Mouse (Mus musculus): ENCODE results near the gene Etfa. TPM values are rescaled to one million over a fixed set of nuclear protein-coding genes. Genes with fewer than 3 reads are reported as not detected.

The Etfa gene
- polyA plus RNA-seq, 1 experiment: 86.5 TPM

GRCm38 (mm10) chr9:55425271-55425810 lies 86.7 kb downstream of the Etfa start:
- no peak for DNase-seq (ENCODE audit: low read depth)

- DNase-seq (ENCODE audit: low read depth): no peak
Observed at GRCm38 (mm10) chr9:55423451-55424424, 88.3 kb downstream of the Etfa start.

DNA sequence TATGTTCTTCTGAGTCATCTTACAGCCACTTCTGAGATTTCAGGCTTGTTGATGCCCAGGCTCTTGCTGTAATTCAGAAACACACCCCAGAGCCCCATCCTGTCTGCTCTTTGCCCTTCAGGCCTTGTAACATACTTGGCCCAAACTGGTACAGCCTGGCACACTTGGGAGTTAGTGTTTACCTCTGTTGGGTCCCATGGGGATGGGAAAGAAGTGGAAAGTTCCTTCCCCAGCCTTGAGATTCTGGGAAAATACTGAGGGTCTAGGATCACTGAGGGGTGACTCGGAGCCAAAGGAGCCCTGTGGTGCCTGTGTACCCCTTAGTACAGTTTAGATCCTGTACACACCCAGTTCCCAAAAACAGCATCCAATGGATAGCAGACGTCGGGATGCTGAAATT lies 90.3 kb downstream of the Etfa start:
- no peak for DNase-seq (ENCODE audit: low read depth)

GRCm38 (mm10) chr9:55411154-55411553 lies 100.9 kb downstream of the Etfa start:
- no peak for DNase-seq (ENCODE audit: low read depth)

DNA sequence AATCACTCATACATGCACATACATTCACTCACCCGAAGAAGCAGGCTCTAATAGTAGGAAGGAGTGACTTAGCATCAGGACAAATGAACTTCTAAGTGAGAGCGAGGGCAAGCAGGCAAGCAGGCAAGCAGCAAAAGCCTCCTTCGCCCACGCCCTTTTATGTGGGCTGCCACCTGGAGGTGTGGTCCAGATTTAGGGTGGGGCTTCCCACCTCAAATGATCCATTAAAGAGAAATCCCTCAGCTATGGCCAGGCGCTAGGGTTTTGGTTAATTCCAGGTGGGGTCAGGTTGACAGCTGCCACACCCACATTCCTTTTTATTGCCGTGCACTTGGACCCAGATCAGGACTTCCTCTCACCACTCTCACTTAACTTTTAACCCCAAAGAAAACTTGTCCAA lies 101.6 kb downstream of the Etfa start:
- DNase-seq (ENCODE audit: low read depth): no peak

DNA sequence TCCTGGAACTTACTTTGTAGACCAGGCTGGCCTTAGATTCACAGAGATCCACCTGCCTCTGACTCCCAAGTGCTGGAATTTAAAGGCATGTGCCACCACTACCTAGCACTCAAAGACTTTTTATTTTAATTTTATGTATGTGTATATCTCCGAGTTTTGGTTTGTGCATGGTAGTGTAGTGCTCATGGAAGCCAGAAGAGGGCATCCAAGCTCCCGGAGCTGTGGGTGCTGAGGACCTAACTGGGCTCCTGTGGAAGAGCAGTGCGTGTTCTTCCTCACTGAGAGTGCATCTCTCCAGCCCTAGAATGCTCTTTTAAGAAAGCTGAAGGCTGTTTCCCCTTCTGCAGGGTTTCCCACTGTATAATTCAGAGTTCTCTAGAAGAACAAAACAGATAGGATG lies 102.2 kb downstream of the Etfa start:
- DNase-seq (ENCODE audit: low read depth): no peak

GRCm38 (mm10) chr9:55408851-55409250 lies 103.2 kb downstream of the Etfa start:
- no peak for DNase-seq (ENCODE audit: low read depth)

- no peak for DNase-seq (ENCODE audit: low read depth)
Observed at GRCm38 (mm10) chr9:55406773-55407172, 105.3 kb downstream of the Etfa start.

- DNase-seq (ENCODE audit: low read depth): no peak
Observed at GRCm38 (mm10) chr9:55404976-55405702, 106.9 kb downstream of the Etfa start.

Other genes with a start within 250 kb of the Etfa start
- 39.5 and 61.5 TPM in 2 replicates for gene Nrg4, start 185.4 kb downstream of the Etfa start, polyA plus RNA-seq (2012; rRNA removed)
- gene Tmem266, start 185.3 kb downstream of the Etfa start, polyA plus RNA-seq (2012; rRNA removed): 0.65 and 1.1 TPM in 2 replicates
- 0.10 TPM in 1 of 2 replicates, not detected in the other for gene Isl2, start 26.4 kb upstream of the Etfa start, polyA plus RNA-seq (2012; rRNA removed)